Mouse (Mus musculus): Measurements from ENCODE around the gene Zscan18.
"Not testable (repeated sequence)": the region's sequence is repeated elsewhere in the genome, so short reads cannot be mapped to it uniquely, and the experiment has no call there.

Gene Zscan18

DNA sequence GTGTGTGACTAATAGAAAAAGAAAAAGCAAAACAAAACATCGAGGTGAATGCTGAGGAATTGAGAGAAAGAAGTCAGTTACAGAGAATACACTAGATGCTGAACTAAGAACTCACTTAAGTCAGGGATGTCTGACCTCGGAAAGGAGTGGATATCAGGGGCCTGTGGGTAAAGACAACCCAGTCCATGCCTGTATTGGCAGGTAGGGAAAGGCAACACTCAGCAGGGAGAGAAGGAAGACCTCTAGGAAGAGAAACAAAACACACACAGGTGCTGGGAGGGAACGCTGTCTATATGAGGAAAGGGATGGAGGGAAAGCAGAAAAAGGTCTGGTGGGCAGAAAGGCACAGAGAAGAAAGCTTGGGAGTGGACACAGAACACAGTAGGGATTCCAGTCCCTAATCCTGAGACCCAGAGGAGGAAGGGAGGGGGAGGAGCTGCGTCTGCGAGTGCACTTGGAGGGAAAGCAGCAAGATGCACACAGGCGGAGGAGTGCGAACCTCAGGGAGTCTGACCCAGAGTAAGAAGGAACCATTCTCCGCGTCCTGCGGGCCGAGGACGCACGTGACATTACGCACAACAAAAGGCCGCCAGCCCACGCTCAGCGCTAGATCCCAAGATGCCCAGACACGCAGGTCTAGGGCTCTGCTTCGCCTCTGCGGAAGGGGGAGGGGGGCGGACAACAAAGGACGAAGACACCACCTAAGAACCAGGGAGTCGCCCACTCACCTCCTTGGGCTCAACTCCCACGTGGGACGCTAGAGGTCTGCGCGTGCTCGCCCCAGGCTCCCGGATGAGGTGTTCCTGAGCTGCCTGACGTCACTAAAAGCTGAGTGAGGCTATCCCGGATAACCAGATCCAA lies at the start of gene Zscan18:
Gene Zscan18 (minus strand): TSS at position 770 of the 861 bp plus-strand sequence.
- in situ Hi-C loops (cut with MboI, MseI), result no loop called here

- in situ Hi-C loops (cut with MboI, MseI), result loop anchor here (25.0 kb wide), 1 partner anchor 348 kb away; the partner anchor contains the start of gene Zfp606
These were observed 32.3 kb upstream of the Zscan18 start for GRCm38 (mm10) chr7:12835779-12836178.

DNA sequence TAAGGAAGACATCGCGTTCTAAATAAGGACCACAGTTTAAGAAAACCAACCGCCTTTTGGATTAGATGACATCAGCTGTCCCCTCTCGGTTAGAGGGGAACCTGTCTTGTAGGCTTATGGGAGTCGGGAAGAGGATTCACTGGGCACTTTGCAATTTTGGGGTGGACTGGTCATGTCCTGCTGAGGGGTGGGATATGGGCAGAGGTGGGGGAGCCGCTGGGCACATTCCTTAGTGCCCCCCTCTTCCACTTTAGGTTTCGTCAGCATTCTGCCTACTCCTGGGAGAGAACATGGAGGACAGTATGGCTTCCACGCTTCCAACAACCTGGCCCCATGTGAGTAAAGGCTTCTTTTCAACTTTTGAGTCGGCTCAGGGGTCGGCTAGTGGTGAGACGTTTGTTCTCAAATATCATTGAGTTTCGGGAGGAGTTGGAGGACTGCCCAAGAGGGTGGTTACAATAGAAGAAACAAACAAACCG lies 31.8 kb upstream of the Zscan18 start:
- in situ Hi-C loops (cut with MboI, MseI), result loop anchor here (25.0 kb wide), 1 partner anchor 348 kb away; the partner anchor contains the start of gene Zfp606

DNA sequence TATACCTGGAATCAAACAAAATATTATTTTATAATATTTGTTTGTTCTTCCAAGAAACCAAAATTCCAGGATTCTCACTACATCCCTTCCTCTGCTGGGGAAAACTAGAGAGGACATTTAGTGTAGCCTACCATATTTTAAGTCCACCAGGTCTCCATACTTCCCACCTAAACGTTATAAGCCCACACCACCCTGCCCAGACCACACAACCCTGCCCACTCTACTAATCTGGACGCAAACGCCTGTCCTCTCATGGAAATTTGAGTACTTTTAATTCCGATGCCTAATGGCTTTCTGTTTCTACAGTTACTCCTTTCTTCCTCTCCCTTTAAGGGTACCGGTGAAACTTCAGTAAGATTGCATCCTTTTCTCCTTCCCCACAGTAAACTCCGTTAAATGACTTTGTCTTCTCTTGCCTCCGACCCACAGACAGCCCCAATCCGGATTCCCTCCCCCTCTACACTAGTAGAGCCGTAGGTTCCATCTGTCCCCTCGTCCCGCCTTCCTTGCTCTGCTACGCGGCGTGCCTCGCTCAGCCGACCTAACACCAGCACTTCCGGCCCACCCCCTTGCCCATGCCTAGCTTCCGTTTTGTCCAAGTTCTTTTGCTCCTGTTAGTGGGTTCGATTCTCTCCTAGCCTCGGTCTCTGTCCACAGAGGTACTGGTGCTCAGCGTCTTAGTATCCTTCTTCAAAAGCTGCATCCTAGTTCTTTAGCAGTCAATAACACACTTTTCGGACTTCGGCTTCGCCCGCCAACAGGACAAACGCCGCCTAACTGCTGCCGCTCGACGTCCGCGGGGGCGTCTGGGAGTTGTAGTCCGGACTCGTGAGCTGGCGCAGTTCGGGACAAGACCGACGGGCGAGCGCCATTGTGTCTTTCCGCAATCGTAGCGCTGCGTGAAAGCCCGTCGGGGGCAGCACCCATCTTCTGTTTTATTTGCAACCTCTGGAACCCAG lies 31.0 kb upstream of the Zscan18 start, which contains the start of gene Zfp110:
Gene Zfp110 (plus strand): TSS at position 600 of the 959 bp plus-strand sequence.
- in situ Hi-C loops (cut with MboI, MseI), result loop anchor here (25.0 kb wide), 1 partner anchor 347 kb away; the partner anchor contains the start of gene Zfp606

GRCm38 (mm10) chr7:12818521-12819295 lies 15.3 kb upstream of the Zscan18 start, which contains the start of gene Zfp329:
Zfp329 (minus strand) TSS chr7:12818858.
- in situ Hi-C loops (cut with MboI, MseI), result no loop called here

DNA sequence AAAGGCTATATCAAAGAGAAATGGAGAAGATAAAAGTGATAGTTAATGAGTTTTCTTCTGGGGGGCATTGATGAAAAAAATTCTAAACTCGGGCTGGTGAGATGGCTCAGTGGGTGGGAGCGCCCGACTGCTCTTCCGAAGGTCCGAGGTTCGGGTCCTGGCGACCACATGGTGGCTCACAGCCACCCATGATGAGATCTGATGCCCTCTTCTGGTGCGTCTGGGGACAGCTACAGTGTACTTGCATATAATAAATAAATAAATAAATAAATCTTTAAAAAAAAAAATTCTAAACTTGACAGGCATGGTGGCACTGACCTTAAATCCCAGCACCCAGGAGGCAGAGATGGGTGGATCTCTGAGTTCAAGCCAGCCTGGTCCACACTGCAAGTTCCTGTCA lies 12.1 kb upstream of the Zscan18 start:
- in situ Hi-C loops (cut with MboI, MseI), result no loop called here

GRCm38 (mm10) chr7:12803727-12804071 lies 264 bp upstream of the Zscan18 start:
- in situ Hi-C loops (cut with MboI, MseI), result no loop called here

DNA sequence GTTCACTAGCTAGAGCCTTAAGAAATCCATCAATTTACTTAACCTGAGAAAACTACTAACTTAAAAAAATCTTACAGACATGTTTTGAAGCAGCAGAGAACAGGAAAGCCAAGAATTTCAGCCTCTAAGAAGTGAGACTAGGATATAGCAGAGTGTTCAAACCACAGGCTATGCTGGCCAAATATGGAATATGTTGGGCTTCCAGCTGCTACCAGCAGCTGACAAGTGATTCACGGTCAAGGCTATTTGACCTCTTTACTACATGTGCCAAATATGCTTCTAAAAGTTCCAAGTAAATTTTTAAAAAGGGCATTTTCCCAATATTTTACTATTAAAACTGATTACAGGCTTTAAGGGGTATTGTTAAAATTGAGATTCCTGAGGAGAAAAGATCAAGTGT lies 3.9 kb downstream of the Zscan18 start:
- in situ Hi-C loops (cut with MboI, MseI), result no loop called here

DNA sequence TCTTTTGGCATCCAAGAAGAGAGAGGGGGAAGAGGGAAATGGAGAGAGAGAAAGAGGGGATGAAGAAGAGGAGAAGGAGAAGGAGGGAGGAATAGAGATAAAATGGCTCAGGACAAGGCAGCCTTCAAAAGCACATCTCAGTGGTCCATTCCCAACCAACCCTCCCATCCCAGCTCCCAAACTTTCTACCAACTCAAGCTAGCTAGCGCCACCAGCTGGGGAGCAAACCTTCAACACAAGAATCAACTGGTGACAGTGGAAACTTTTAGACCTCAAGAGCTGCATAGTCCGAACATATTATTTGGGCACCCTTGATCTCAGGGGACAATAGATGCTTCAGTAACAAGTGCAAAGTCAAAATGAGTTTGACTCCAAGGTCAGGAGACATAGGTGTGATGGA lies 5.5 kb downstream of the Zscan18 start:
- in situ Hi-C loops (cut with MboI, MseI), result no loop called here

GRCm38 (mm10) chr7:12792624-12793023 lies 10.8 kb downstream of the Zscan18 start:
- in situ Hi-C loops (cut with MboI, MseI), result not testable (repeated sequence)

GRCm38 (mm10) chr7:12788025-12788424 lies 15.4 kb downstream of the Zscan18 start:
- in situ Hi-C loops (cut with MboI, MseI), result no loop called here

DNA sequence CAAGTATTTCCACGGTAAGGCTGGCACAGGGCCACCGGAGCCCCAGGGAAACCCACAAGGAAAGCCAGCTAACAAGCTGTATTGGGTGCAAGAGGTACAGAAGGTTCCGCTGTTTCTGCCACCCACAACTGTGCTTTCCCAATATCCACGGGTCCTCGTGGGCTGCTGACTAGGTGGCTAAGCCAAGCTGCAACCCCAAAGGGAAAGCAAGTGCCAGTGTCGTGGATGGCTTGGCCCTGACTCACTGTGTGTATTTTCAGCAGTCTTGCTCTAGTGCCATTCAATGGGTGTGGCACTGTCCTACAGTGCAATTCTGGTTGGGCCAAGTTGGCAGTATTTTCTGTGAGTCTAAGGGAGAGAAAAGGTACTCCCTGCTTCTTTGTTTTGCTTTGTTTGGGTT lies 16.1 kb downstream of the Zscan18 start:
- in situ Hi-C loops (cut with MboI, MseI), result no loop called here

GRCm38 (mm10) chr7:12780151-12780830 lies 23.1 kb downstream of the Zscan18 start:
- in situ Hi-C loops (cut with MboI, MseI), result no loop called here

- in situ Hi-C loops (cut with MboI, MseI), result no loop called here
These were observed 23.7 kb downstream of the Zscan18 start for GRCm38 (mm10) chr7:12779782-12780150.

DNA sequence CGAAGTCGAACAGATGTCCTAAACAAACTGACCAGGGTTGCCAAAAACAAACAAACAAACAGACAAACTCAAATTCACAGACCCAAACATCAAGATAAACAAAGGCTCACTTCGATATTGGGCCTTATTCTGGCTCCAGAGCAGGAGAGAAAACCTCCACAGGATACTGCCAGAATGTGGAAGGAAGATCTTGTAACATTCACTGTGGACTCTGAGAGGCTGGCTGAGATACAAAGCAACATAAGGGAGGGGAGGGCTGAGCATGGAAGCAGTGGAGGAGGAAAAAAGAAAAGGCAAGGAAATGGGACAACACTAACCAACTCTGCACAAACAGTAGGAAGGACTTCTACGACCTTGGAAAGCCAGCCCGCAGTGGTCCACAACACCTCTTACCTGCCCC lies 24.3 kb downstream of the Zscan18 start:
- in situ Hi-C loops (cut with MboI, MseI), result no loop called here

GRCm38 (mm10) chr7:12774606-12775005 lies 28.8 kb downstream of the Zscan18 start:
- in situ Hi-C loops (cut with MboI, MseI), result loop anchor here (5.0 kb wide), 1 partner anchor 347 kb away; no protein-coding TSS in a partner anchor

DNA sequence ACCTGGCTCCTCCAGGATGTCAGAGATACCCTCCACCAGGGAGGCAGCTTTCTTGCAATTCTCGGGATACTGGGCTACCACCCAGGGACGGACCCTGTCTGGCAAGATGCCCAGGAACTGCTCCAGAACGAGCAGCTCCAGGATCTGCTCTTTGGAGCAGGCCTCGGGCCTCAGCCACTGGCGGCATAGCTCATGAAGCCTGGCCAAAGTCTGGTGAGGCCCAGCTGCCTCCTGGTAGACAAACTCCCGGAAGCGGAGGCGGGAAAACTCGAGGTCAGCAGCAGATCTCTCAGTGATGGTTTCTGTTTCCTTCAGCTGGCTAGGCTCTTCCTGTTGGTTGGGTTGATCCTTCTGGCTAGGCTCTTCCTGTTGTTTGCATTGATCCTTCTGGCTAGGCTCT lies 29.3 kb downstream of the Zscan18 start:
- in situ Hi-C loops (cut with MboI, MseI), result loop anchor here (5.0 kb wide), 1 partner anchor 347 kb away; no protein-coding TSS in a partner anchor

DNA sequence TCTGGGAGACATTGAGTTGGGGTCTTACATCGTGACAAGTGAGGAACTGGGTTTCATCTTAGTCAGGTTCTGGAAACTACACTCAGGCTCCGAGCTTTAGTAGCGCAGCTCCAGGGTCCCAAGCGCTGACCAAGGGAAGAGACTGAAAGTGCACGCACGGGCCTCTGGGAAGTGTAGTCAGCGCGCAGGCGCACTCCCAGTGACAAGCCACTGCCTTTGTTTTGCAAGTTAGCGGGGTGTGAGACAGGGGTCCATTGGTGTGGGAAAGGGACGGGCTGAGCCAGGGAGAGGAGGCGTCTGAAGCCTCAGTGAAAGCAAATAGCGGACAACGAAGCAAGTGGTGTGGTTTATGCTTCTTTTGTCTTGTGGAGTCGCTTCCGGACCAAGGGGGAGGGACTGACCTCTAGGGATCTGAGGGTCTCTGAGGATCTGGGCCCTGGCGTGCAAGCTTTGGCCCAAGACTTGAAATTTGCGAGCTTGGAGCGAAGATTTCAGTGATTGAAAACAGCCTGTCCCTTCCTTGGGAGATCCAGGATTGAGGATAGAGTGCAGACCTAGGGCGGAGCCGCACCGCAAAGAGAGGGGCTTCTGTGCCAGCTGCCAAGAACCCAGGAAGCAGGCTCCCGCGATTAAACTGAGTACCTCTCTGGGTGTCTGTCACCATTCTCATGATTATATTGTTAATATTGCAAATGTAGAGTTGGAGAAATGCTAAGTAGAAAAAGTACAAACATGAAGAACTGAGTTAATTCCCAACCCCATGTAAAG lies 53.8 kb downstream of the Zscan18 start:
- in situ Hi-C loops (cut with MboI, MseI), result no loop called here

- in situ Hi-C loops (cut with MboI, MseI), result no loop called here
These were observed 68.5 kb downstream of the Zscan18 start, which contains the start of gene Vmn2r56 for GRCm38 (mm10) chr7:12734904-12735303. Vmn2r56 (minus strand) TSS chr7:12735004.

Data from T-helper 1 cell (primary cell).